Mouse (Mus musculus) cerebellum, adult 11 months (tissue): ENCODE measurements around the gene Gm3233.
"Not testable (repeated sequence)": the region's sequence is repeated elsewhere in the genome, so short reads cannot be mapped to it uniquely, and the experiment has no call there.

Experiments used
- DNase-seq: peaks from one replicate; pipeline ENCODE4 v3.0.0; 2022

The Gm3233 gene

DNA sequence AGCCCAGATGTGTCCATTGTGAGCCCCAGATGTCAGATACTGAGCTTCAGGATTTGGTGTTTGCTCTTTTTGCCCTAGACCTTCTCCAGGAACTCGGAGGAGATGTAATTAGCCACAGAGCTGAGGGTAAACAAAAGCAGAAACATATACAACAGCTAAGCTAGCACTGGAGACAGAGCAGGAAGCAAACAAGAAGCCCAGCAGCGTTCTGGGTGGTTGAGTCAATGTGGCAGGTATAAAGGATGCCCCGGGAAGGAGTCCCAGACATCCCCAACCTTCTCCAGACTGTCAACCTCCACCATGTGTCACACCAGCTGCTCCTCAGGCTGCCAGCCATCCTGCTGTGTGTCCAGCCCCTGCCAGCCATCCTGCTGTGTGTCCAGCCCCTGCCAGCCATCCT is 33.3 kb downstream of the Gm3233 start, which contains the start of gene Gm10100:
TSS of gene Gm10100 (plus strand) at position 301 of the 400 bp plus-strand sequence.
- peak; percentile 8 for DNase-seq

DNA sequence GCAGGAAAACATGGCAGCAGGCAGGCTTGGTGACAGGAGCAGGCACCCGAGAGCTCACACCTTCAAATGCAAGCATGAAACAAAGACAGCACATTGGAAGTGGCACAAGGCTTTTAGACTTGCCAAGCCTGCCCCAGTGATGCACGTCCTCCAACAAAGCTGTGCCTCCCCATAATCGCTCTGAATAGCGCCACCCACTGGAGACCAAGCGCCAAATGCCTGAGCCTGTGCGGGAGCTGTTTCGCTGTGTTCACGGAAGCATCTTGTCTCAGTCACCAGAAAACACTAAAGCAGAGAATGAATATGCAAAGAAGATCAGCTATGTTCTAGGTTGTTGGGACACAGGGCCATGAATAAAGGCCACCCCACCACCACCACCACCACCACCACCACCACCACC is 34.6 kb downstream of the Gm3233 start:
- DNase-seq: no peak

DNA sequence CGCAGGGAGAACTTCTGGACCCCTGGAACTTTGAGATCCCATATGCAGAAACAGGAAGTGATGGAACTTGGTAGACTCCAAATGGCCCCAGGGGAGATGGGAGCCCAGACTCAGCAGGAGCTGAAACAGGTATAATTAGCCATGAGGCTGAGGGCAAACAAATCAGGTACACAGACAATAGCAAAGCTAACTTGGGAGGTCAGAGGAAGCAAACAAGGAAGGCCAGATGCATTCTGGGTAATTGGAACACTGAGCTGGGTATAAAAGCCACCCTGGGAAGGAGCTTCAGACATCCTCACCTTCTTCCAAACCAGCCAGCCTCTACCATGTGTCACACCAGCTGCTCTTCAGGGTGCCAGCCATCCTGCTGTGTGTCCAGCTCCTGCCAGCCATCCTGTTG is 39.2 kb downstream of the Gm3233 start, which contains the start of gene Krtap12-1:
TSS of gene Krtap12-1 (plus strand) at position 301 of the 400 bp plus-strand sequence.
- DNase-seq: not testable (repeated sequence)

DNA sequence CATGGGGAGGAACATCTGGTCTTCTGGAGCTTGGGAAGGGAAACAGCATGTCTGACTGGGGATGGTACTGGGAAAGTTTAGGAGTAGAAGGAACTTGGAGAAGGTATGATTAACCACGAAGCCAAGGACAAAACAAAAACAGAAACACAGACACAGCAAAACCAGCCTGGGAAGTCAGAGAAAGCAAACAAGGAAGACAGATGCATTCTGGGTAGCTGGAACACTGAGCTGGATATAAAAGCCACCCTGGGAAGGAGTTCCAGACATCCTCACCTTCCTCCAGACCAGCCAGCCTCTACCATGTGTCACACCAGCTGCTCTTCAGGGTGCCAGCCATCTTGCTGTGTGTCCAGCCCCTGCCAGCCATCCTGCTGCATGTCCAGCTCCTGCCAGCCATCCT is 44.0 kb downstream of the Gm3233 start, which contains the start of gene Gm10142:
TSS of gene Gm10142 (plus strand) at position 301 of the 400 bp plus-strand sequence.
- no peak for DNase-seq

DNA sequence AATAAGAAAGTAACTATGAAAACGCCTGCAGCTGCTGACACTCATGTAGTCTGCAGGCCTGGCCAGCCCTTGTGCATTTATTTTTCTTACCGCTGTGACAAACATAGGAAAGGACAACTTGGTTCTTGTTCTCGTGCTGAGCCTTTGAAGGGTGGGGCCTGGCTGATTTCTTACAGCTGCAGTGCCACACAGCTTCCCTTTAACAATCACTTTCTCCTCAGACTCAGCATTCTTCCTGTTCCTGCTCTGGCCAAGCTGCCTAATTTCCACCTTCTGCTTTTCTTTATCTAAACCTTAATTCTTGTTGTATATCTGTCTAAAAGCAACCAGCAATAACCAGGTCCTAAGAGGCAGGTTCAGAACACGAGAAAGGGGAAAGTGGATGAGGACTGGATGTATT is 45.7 kb downstream of the Gm3233 start:
- no peak for DNase-seq

DNA sequence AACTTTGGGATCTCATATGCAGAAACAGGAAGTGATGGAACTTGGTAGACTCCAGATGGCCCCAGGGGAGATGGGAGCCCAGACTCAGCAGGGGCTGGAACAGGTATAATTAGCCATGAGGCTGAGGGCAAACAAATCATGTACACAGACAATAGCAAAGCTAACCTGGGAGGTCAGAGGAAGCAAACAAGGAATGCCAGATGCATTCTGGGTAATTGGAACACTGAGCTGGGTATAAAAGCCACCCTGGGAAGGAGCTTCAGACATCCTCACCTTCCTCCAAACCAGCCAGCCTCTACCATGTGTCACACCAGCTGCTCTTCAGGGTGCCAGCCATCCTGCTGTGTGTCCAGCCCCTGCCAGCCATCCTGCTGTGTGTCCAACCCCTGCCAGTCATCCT is 48.3 kb downstream of the Gm3233 start, which contains the start of gene Gm10024:
TSS of gene Gm10024 (plus strand) at position 301 of the 400 bp plus-strand sequence.
- not testable (repeated sequence) for DNase-seq

DNA sequence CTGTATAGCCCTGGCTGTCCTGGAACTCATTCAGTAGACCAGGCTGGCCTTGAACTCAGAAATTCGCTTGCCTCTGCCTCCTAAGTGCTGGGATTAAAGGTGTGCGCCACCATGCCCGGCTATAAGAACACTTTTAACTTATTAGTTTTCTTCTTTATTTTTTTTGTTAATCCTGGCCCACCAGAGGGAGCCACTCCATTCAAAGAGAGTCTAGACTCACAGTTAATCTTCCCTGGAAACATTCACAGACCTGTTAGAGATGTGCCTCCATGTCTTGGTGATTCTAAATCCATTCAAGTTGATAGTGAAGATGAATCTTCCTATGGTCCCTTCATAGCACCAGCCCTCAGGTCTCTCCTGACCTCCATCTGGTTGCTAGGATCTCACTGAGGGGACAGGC is 49.7 kb downstream of the Gm3233 start:
- no peak for DNase-seq
